Mouse (Mus musculus): ENCODE measurements at regions not wholly inside any gene's neighbourhood (a gene's known extent, or its start where the extent isn't known, plus 50 kb on each side); places are given as distances from the start of the nearest gene placed in this dataset.

DNA sequence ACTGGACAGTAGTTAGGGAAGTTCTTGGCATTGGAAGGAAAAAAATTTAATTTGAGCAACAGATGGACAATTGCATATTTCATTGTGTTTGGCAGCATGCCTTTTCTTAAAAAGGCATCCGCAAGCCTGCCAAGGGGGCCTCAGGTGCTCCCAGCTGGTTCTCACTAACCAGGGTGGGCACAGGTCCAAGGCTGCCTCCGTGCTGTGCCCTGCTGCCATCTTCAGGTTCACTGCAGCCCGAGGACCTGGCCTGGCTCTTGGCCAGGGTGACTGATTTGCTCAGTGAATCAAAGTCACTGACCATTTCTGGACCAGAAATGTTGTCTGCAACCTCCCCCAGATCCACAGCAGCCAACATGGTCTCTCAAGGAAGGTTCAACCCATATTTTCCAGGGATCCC lies 263.3 kb upstream of the Mgmt start:
- Histone ChIP-seq H3K9ac (ENCODE audit: low read length) (no peak overlapping the region), H3K36me3 (ENCODE audit: control insufficient read depth, insufficient read depth, low read length) (no peaks in the 10 kb centered on the region), H3K4me1 (replicated peaks; ENCODE audit: control insufficient read depth, insufficient read depth, low read length) (no peaks in the 10 kb centered on the region), H3K27me3 (ENCODE audit: control insufficient read depth, insufficient read depth, low read length) (no peaks in the 10 kb centered on the region; the same call in 1 of the 2 replicates), H3K4me2 (ENCODE audit: low read depth, low read length, severe bottlenecking) (no peak overlapping the region), H3K4me3 (ENCODE audit: low read depth, low read length) (no peak overlapping the region), H3K9me3 (ENCODE audit: control insufficient read depth, low read length) (no peaks in the 10 kb centered on the region), H3K27ac (ENCODE audit: low read depth, low read length) (no peak overlapping the region)
- 82% methylated on average over 3 of the region's 3 CpGs for WGBS
- DNase-seq (ENCODE audit: low spot score) (no peak), ATAC-seq (replicated peaks; ENCODE audit: low FRiP score) (no peak)

DNA sequence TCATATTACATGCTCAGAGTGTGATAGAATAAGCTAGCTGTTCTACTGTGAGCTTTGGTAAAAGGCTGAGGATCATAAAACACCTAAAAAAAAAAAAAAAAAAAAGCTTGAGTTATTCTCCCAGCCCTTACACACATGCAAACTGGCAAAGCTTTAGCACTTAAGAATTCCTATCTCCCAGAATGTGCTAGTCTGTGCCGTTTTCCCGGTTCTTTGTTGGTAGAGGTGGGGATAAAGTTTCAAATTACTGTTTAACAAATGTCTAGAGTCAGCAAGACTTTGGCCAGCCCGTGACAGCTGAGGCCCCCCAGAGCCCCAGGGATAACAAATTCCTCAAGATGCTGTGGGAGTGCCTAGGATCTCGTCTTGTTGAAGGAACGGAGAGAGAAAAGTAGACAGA lies 254.3 kb upstream of the Mgmt start:
- Histone ChIP-seq H3K27ac (ENCODE audit: low read depth, low read length) (no peak overlapping the region), H3K27me3 (ENCODE audit: control insufficient read depth, insufficient read depth, low read length) (no peaks in the 10 kb centered on the region), H3K36me3 (ENCODE audit: control insufficient read depth, insufficient read depth, low read length) (no peaks in the 10 kb centered on the region), H3K9ac (ENCODE audit: low read length) (no peak overlapping the region), H3K4me1 (replicated peaks; ENCODE audit: control insufficient read depth, insufficient read depth, low read length) (no peaks in the 10 kb centered on the region), H3K9me3 (ENCODE audit: control insufficient read depth, low read length) (no peaks in the 10 kb centered on the region), H3K4me2 (ENCODE audit: low read depth, low read length, severe bottlenecking) (no peak overlapping the region), H3K4me3 (ENCODE audit: low read depth, low read length) (no peak overlapping the region)
- ATAC-seq (replicated peaks; ENCODE audit: low FRiP score) (no peak), DNase-seq (ENCODE audit: low spot score) (no peak)
- WGBS, result 33% methylated on average over 5 of the region's 5 CpGs

DNA sequence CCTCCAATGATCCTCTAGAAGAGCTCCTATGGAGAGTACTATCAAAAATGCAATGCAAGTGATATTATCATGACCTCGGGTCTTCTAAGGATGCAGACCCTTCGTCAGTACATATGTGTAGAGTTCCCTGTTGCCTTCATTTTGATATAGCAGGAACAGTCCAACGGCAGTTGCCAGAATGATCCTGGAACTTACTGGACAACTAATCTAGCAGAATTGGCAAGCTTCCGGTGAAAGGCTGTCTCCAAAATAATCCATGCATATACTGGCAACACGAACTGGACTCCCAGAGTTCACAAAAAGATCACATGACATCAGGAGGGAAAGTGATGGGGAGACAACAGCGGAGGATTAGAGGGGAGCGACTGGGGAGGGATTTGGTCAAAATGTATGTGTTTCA lies 253.6 kb upstream of the Mgmt start:
- no peak overlapping the region for H3K4me3 ChIP-seq (ENCODE audit: low read depth, low read length)
- H3K36me3 ChIP-seq (ENCODE audit: control insufficient read depth, insufficient read depth, low read length), result no peaks in the 10 kb centered on the region
- no peaks in the 10 kb centered on the region for H3K27me3 ChIP-seq (ENCODE audit: control insufficient read depth, insufficient read depth, low read length)
- DNase-seq (ENCODE audit: low spot score) (no peak), ATAC-seq (replicated peaks; ENCODE audit: low FRiP score) (no peak)
- no peaks in the 10 kb centered on the region for H3K4me1 ChIP-seq (replicated peaks; ENCODE audit: control insufficient read depth, insufficient read depth, low read length)
- 88% methylated on average over 7 of the region's 7 CpGs for WGBS
- no peak overlapping the region for H3K27ac ChIP-seq (ENCODE audit: low read depth, low read length)
- no peaks in the 10 kb centered on the region for H3K9me3 ChIP-seq (ENCODE audit: control insufficient read depth, low read length)
- no peak overlapping the region for H3K4me2 ChIP-seq (ENCODE audit: low read depth, low read length, severe bottlenecking)
- H3K9ac ChIP-seq (ENCODE audit: low read length), result no peak overlapping the region

GRCm38 (mm10) chr7:136649796-136650195 lies 244.6 kb upstream of the Mgmt start:
- Histone ChIP-seq H3K4me2 (ENCODE audit: low read depth, low read length, severe bottlenecking) (no peak overlapping the region), H3K9me3 (ENCODE audit: control insufficient read depth, low read length) (no peaks in the 10 kb centered on the region), H3K27me3 (ENCODE audit: control insufficient read depth, insufficient read depth, low read length) (no peaks in the 10 kb centered on the region), H3K4me1 (replicated peaks; ENCODE audit: control insufficient read depth, insufficient read depth, low read length) (no peaks in the 10 kb centered on the region), H3K9ac (ENCODE audit: low read length) (no peak overlapping the region), H3K36me3 (ENCODE audit: control insufficient read depth, insufficient read depth, low read length) (no peaks in the 10 kb centered on the region), H3K27ac (ENCODE audit: low read depth, low read length) (no peak overlapping the region), H3K4me3 (ENCODE audit: low read depth, low read length) (no peak overlapping the region)
- 86% methylated on average over 4 of the region's 4 CpGs for WGBS
- DNase-seq (ENCODE audit: low spot score), result no peak
- ATAC-seq (replicated peaks; ENCODE audit: low FRiP score), result no peak

GRCm38 (mm10) chr7:136659930-136660329 lies 234.5 kb upstream of the Mgmt start:
- no peak overlapping the region for H3K27ac ChIP-seq (ENCODE audit: low read depth, low read length)
- H3K4me2 ChIP-seq (ENCODE audit: low read depth, low read length, severe bottlenecking), result no peak overlapping the region
- H3K4me1 ChIP-seq (replicated peaks; ENCODE audit: control insufficient read depth, insufficient read depth, low read length), result no peaks in the 10 kb centered on the region
- ATAC-seq (replicated peaks; ENCODE audit: low FRiP score) (no peak), DNase-seq (ENCODE audit: low spot score) (no peak)
- no peaks in the 10 kb centered on the region for H3K9me3 ChIP-seq (ENCODE audit: control insufficient read depth, low read length)
- peaks cover 23% of the 10 kb centered on the region for H3K27me3 ChIP-seq (ENCODE audit: control insufficient read depth, insufficient read depth, low read length)
- H3K36me3 ChIP-seq (ENCODE audit: control insufficient read depth, insufficient read depth, low read length), result no peaks in the 10 kb centered on the region
- no peak overlapping the region for H3K9ac ChIP-seq (ENCODE audit: low read length)
- H3K4me3 ChIP-seq (ENCODE audit: low read depth, low read length), result no peak overlapping the region

DNA sequence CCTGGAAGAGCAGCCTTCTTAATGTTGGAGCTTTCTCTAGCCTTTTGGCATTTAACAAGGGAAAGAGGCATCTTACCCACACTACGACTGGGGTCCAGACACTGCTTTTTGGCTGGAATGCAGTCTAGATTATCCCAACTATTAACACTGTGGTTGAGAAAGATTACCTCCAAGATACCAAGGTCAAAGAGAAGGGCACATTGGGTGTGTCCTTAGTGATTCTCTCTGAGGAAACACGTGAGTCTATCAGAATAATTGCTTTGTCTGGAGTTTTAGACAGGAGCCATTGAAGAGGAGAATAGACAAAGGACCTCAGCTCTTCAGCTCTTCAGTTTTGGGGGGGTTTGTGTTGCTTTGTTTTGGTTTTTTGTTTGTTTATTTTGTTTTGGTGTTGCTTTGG lies 234.0 kb upstream of the Mgmt start:
- H3K27ac ChIP-seq (ENCODE audit: low read depth, low read length), result no peak overlapping the region
- 71% methylated on average over 2 of the region's 2 CpGs for WGBS
- DNase-seq (ENCODE audit: low spot score) (no peak), ATAC-seq (replicated peaks; ENCODE audit: low FRiP score) (no peak)
- H3K4me3 ChIP-seq (ENCODE audit: low read depth, low read length), result no peak overlapping the region
- H3K36me3 ChIP-seq (ENCODE audit: control insufficient read depth, insufficient read depth, low read length), result no peaks in the 10 kb centered on the region
- H3K9ac ChIP-seq (ENCODE audit: low read length), result no peak overlapping the region
- H3K4me2 ChIP-seq (ENCODE audit: low read depth, low read length, severe bottlenecking), result no peak overlapping the region
- H3K9me3 ChIP-seq (ENCODE audit: control insufficient read depth, low read length), result no peaks in the 10 kb centered on the region
- no peaks in the 10 kb centered on the region for H3K4me1 ChIP-seq (replicated peaks; ENCODE audit: control insufficient read depth, insufficient read depth, low read length)
- H3K27me3 ChIP-seq (ENCODE audit: control insufficient read depth, insufficient read depth, low read length), result peaks cover 23% of the 10 kb centered on the region

DNA sequence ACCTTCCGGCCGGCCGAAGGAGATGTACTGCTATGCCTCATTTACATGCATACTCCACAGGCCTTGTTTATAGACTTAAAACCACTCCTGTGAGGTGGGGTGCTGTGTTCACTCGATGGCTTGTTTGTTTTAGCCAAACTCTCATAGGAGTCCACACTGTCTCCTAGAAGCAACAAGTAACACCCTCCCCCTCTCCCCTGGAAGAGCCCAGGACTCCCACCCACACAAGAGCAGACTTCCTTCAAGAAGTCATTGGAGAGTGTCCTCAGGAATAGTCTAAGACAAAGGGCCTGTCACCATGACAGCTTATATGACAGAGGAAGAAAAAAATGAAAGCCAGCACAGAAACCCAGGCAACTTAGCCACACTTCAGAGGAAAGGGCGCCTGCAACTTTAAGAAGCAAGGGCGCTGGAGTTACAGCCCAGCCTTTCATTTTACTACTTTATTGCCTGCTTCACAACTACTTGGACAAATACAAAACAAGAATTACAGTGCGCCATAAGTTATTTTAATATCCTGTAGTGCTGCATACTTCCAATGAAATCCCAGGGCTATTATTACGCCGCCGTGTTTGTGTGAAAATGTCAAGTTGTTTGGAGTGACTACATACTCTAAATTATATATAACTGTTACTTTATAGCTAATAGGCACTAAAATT lies 229.9 kb upstream of the Mgmt start:
- ATAC-seq (replicated peaks; ENCODE audit: low FRiP score), result no peak
- Histone ChIP-seq H3K4me1 (replicated peaks; ENCODE audit: control insufficient read depth, insufficient read depth, low read length) (0 out of 2 replicates have a peak, but pooled peaks cover 4% of the 10 kb centered on the region), H3K36me3 (ENCODE audit: control insufficient read depth, insufficient read depth, low read length) (no peaks in the 10 kb centered on the region), H3K9me3 (ENCODE audit: control insufficient read depth, low read length) (no peaks in the 10 kb centered on the region), H3K27ac (ENCODE audit: low read depth, low read length) (no peak overlapping the region), H3K9ac (ENCODE audit: low read length) (no peak overlapping the region), H3K4me2 (ENCODE audit: low read depth, low read length, severe bottlenecking) (no peak overlapping the region), H3K27me3 (ENCODE audit: control insufficient read depth, insufficient read depth, low read length) (peaks cover 63% of the 10 kb centered on the region), H3K4me3 (ENCODE audit: low read depth, low read length) (no peak overlapping the region)
- WGBS, result 81% methylated on average over 10 of the region's 10 CpGs
- DNase-seq (ENCODE audit: low spot score), result no peak

DNA sequence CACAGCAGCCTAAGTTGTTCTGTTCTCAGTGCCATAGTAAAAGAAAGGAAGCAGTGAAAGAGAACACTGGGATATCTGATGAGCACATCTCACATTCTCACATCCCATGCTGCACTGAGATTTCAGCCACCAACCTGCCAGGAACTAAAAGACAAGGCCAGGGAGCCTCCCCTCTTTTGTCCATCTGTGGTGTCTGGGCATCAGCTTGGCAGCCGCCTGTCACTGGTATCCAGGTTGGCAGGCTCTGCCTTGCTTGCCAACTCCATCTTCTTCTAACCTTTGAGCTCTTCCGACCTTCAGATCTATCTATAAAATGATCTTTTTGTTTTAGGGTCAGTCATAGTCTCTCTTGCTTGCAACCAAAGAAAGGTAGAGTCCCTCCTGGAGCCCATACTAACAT lies 228.5 kb upstream of the Mgmt start:
- no peak for DNase-seq (ENCODE audit: low spot score)
- no peak overlapping the region for H3K9ac ChIP-seq (ENCODE audit: low read length)
- H3K36me3 ChIP-seq (ENCODE audit: control insufficient read depth, insufficient read depth, low read length), result no peaks in the 10 kb centered on the region
- H3K4me3 ChIP-seq (ENCODE audit: low read depth, low read length), result no peak overlapping the region
- H3K27ac ChIP-seq (ENCODE audit: low read depth, low read length), result no peak overlapping the region
- no peak for ATAC-seq (replicated peaks; ENCODE audit: low FRiP score)
- H3K27me3 ChIP-seq (ENCODE audit: control insufficient read depth, insufficient read depth, low read length), result peaks cover 70% of the 10 kb centered on the region
- WGBS, result 78% methylated on average over 2 of the region's 2 CpGs
- no peaks in the 10 kb centered on the region for H3K9me3 ChIP-seq (ENCODE audit: control insufficient read depth, low read length)
- H3K4me2 ChIP-seq (ENCODE audit: low read depth, low read length, severe bottlenecking), result no peak overlapping the region
- 0 out of 2 replicates have a peak, but pooled peaks cover 4% of the 10 kb centered on the region for H3K4me1 ChIP-seq (replicated peaks; ENCODE audit: control insufficient read depth, insufficient read depth, low read length)

- Histone ChIP-seq H3K9me3 (ENCODE audit: control insufficient read depth, low read length) (no peaks in the 10 kb centered on the region), H3K4me3 (ENCODE audit: low read depth, low read length) (no peak overlapping the region), H3K36me3 (ENCODE audit: control insufficient read depth, insufficient read depth, low read length) (no peaks in the 10 kb centered on the region), H3K9ac (ENCODE audit: low read length) (no peak overlapping the region), H3K4me2 (ENCODE audit: low read depth, low read length, severe bottlenecking) (no peak overlapping the region), H3K4me1 (replicated peaks; ENCODE audit: control insufficient read depth, insufficient read depth, low read length) (0 out of 2 replicates have a peak, but pooled peaks cover 4% of the 10 kb centered on the region), H3K27ac (ENCODE audit: low read depth, low read length) (no peak overlapping the region), H3K27me3 (ENCODE audit: control insufficient read depth, insufficient read depth, low read length) (peaks cover 70% of the 10 kb centered on the region)
- 2% methylated on average over 6 of the region's 6 CpGs for WGBS
- no peak for ATAC-seq (replicated peaks; ENCODE audit: low FRiP score)
- DNase-seq (ENCODE audit: low spot score), result no peak
Measured at GRCm38 (mm10) chr7:136666707-136667106, 227.7 kb upstream of the Mgmt start.
